Mouse (Mus musculus): Measurements from ENCODE around the gene Dab1. TPM values are rescaled to one million over a fixed set of nuclear protein-coding genes. Genes with fewer than 3 reads are reported as not detected.

The Dab1 gene
- polyA plus RNA-seq, 1 experiment from 2014 or later, result 22.8 TPM

GRCm38 (mm10) chr4:104062356-104062755, 443.2 kb downstream of the Dab1 start:
- no peak overlapping the region for H3K4me2 ChIP-seq (ENCODE audit: low read length)
- 94% methylated on average over 4 of the region's 4 CpGs for WGBS
- H3K4me1 ChIP-seq (replicated peaks; ENCODE audit: insufficient read depth, low read length), result peaks cover 10% of the 10 kb centered on the region; the same call in 1 of the 2 replicates
- no peak overlapping the region for H3K9ac ChIP-seq (ENCODE audit: low read depth, low read length)
- ATAC-seq (replicated peaks; ENCODE audit: low FRiP score, low read depth), result no peak
- no peak for TF ChIP-seq CTCF (IDR thresholded peaks at IDR 0.05; ENCODE audit: low read depth)
- no peak overlapping the region for H3K4me3 ChIP-seq (replicated peaks; ENCODE audit: low read depth, low read length)
- no peak for DNase-seq (ENCODE audit: low spot score)
- H3K9me3 ChIP-seq (replicated peaks; ENCODE audit: low read length), result no peaks in the 10 kb centered on the region
- H3K27me3 ChIP-seq (ENCODE audit: insufficient read depth, low read length), result no peaks in the 10 kb centered on the region
- H3K27ac ChIP-seq, result no peak overlapping the region
- H3K36me3 ChIP-seq (ENCODE audit: insufficient read depth, low read length), result no peaks in the 10 kb centered on the region

DNA sequence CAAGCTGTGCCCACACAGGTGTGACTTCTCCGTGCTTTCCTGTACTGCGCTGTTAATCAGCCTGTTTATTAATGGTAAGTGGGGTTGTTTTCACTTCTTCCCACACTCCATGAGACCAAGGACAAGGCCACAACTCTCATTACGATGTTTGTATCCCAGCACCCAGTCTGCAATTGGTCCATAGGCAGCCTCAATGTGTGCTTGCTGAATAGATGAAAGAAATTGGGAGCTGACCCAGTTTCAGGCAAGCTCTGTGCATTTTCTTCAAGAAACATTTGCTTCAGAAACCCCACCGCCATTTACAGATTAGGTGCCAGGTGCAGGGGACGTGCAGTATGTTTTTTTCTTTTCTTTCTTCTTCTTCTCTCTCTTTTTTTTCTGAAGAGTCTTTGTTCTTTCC, 447.7 kb downstream of the Dab1 start:
- ATAC-seq (replicated peaks; ENCODE audit: low FRiP score, low read depth) (no peak), DNase-seq (ENCODE audit: low spot score) (no peak)
- WGBS, result 62% methylated on average over 5 of the region's 5 CpGs
- Histone ChIP-seq H3K27me3 (ENCODE audit: insufficient read depth, low read length) (no peaks in the 10 kb centered on the region), H3K4me1 (replicated peaks; ENCODE audit: insufficient read depth, low read length) (peaks cover 10% of the 10 kb centered on the region; the same call in 1 of the 2 replicates), H3K27ac (no peak overlapping the region), H3K9ac (ENCODE audit: low read depth, low read length) (no peak overlapping the region), H3K9me3 (replicated peaks; ENCODE audit: low read length) (no peaks in the 10 kb centered on the region), H3K4me3 (replicated peaks; ENCODE audit: low read depth, low read length) (no peak overlapping the region), H3K36me3 (ENCODE audit: insufficient read depth, low read length) (no peaks in the 10 kb centered on the region), H3K4me2 (ENCODE audit: low read length) (no peak overlapping the region)
- no peak for TF ChIP-seq CTCF (IDR thresholded peaks at IDR 0.05; ENCODE audit: low read depth)

GRCm38 (mm10) chr4:104067748-104068147, 448.6 kb downstream of the Dab1 start:
- Histone ChIP-seq H3K4me3 (replicated peaks; ENCODE audit: low read depth, low read length) (no peak overlapping the region), H3K4me2 (ENCODE audit: low read length) (no peak overlapping the region), H3K4me1 (replicated peaks; ENCODE audit: insufficient read depth, low read length) (peaks cover 10% of the 10 kb centered on the region; the same call in 1 of the 2 replicates), H3K9ac (ENCODE audit: low read depth, low read length) (no peak overlapping the region), H3K27ac (peak overlapping the region; percentile 57), H3K27me3 (ENCODE audit: insufficient read depth, low read length) (no peaks in the 10 kb centered on the region), H3K9me3 (replicated peaks; ENCODE audit: low read length) (no peaks in the 10 kb centered on the region), H3K36me3 (ENCODE audit: insufficient read depth, low read length) (no peaks in the 10 kb centered on the region)
- DNase-seq (ENCODE audit: low spot score) (peak; percentile 91), ATAC-seq (replicated peaks; ENCODE audit: low FRiP score, low read depth) (peak; percentile 92)
- WGBS, result 27% methylated on average over 3 of the region's 3 CpGs
- no peak for TF ChIP-seq CTCF (IDR thresholded peaks at IDR 0.05; ENCODE audit: low read depth)

- Histone ChIP-seq H3K4me2 (ENCODE audit: low read length) (no peak overlapping the region), H3K9ac (ENCODE audit: low read depth, low read length) (no peak overlapping the region), H3K9me3 (replicated peaks; ENCODE audit: low read length) (no peaks in the 10 kb centered on the region), H3K27ac (no peak overlapping the region), H3K36me3 (ENCODE audit: insufficient read depth, low read length) (no peaks in the 10 kb centered on the region), H3K4me3 (replicated peaks; ENCODE audit: low read depth, low read length) (no peak overlapping the region), H3K27me3 (ENCODE audit: insufficient read depth, low read length) (no peaks in the 10 kb centered on the region), H3K4me1 (replicated peaks; ENCODE audit: insufficient read depth, low read length) (peaks cover 6% of the 10 kb centered on the region; the same call in 1 of the 2 replicates)
- ATAC-seq (replicated peaks; ENCODE audit: low FRiP score, low read depth), result no peak
- 72% methylated on average over 10 of the region's 10 CpGs for WGBS
- no peak for DNase-seq (ENCODE audit: low spot score)
- no peak for TF ChIP-seq CTCF (IDR thresholded peaks at IDR 0.05; ENCODE audit: low read depth)
Measured at GRCm38 (mm10) chr4:104071296-104071695, 452.1 kb downstream of the Dab1 start.

DNA sequence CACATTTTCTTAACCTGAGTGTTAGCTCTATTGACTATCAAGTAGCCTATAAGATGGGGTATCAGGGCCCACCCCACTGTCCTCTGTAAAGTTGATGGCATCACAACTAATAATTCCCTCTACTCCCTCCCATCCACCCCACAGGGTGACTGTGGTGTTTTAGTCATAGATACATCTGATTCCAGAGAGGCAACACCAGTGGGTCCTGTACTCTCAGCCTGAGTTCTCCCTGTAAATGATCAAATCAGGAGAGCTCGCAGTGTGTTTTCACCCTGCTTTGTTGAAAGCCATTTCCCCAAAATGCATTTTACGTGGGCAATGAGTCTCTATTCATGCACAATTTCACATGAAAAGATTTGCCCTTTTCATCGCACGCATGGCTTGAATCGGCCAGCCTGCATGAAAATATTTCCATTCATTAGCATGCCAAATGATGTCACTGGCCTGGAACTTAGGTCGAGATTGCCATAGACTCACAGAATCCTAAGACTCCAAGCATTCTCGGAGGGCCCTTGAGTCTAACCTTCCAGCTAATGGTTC, 454.8 kb downstream of the Dab1 start:
- H3K4me1 ChIP-seq (replicated peaks; ENCODE audit: insufficient read depth, low read length), result no peaks in the 10 kb centered on the region
- 62% methylated on average over 7 of the region's 7 CpGs for WGBS
- H3K36me3 ChIP-seq (ENCODE audit: insufficient read depth, low read length), result no peaks in the 10 kb centered on the region
- no peak for TF ChIP-seq CTCF (IDR thresholded peaks at IDR 0.05; ENCODE audit: low read depth)
- no peak overlapping the region for H3K4me2 ChIP-seq (ENCODE audit: low read length)
- H3K27me3 ChIP-seq (ENCODE audit: insufficient read depth, low read length), result no peaks in the 10 kb centered on the region
- no peak overlapping the region for H3K9ac ChIP-seq (ENCODE audit: low read depth, low read length)
- H3K4me3 ChIP-seq (replicated peaks; ENCODE audit: low read depth, low read length), result no peak overlapping the region
- ATAC-seq (replicated peaks; ENCODE audit: low FRiP score, low read depth) (no peak), DNase-seq (ENCODE audit: low spot score) (no peak)
- no peak overlapping the region for H3K27ac ChIP-seq
- no peaks in the 10 kb centered on the region for H3K9me3 ChIP-seq (replicated peaks; ENCODE audit: low read length)

- Histone ChIP-seq H3K27ac (no peak overlapping the region), H3K4me3 (replicated peaks; ENCODE audit: low read depth, low read length) (no peak overlapping the region), H3K4me1 (replicated peaks; ENCODE audit: insufficient read depth, low read length) (no peaks in the 10 kb centered on the region), H3K4me2 (ENCODE audit: low read length) (no peak overlapping the region), H3K9me3 (replicated peaks; ENCODE audit: low read length) (no peaks in the 10 kb centered on the region), H3K27me3 (ENCODE audit: insufficient read depth, low read length) (no peaks in the 10 kb centered on the region), H3K9ac (ENCODE audit: low read depth, low read length) (no peak overlapping the region), H3K36me3 (ENCODE audit: insufficient read depth, low read length) (no peaks in the 10 kb centered on the region)
- 88% methylated on average over 1 of the region's 1 CpGs for WGBS
- DNase-seq (ENCODE audit: low spot score), result no peak
- no peak for ATAC-seq (replicated peaks; ENCODE audit: low FRiP score, low read depth)
- TF ChIP-seq CTCF (IDR thresholded peaks at IDR 0.05; ENCODE audit: low read depth), result no peak
Measured at GRCm38 (mm10) chr4:104077771-104078170, 458.6 kb downstream of the Dab1 start.

DNA sequence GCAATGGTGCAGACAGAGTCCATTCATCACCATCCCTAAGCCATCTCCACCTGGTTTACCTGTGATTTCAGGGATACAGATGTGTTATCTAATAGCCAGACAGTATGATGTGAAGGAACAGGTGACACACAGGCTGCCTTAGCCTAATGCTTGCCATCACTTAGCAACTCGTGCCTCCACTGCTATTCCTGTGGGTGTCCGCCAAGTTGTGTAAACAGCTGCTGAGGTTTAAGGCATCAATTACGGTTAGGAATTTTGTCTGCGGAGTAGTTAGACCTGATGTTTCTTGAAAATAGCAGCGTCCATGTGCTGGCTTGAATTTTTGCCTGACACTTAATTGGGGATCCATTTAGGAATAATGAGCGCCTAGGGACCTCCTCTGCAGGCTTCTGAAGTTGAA, 487.1 kb downstream of the Dab1 start:
- H3K4me1 ChIP-seq (replicated peaks; ENCODE audit: insufficient read depth, low read length), result no peaks in the 10 kb centered on the region
- no peak overlapping the region for H3K4me2 ChIP-seq (ENCODE audit: low read length)
- peak; percentile 10 for DNase-seq (ENCODE audit: low spot score)
- 42% methylated on average over 6 of the region's 6 CpGs for WGBS
- H3K27ac ChIP-seq, result no peak overlapping the region
- H3K9ac ChIP-seq (ENCODE audit: low read depth, low read length), result no peak overlapping the region
- TF ChIP-seq CTCF (IDR thresholded peaks at IDR 0.05; ENCODE audit: low read depth), result no peak
- no peak for ATAC-seq (replicated peaks; ENCODE audit: low FRiP score, low read depth)
- no peak overlapping the region for H3K4me3 ChIP-seq (replicated peaks; ENCODE audit: low read depth, low read length)
- no peaks in the 10 kb centered on the region for H3K36me3 ChIP-seq (ENCODE audit: insufficient read depth, low read length)
- no peaks in the 10 kb centered on the region for H3K9me3 ChIP-seq (replicated peaks; ENCODE audit: low read length)
- H3K27me3 ChIP-seq (ENCODE audit: insufficient read depth, low read length), result no peaks in the 10 kb centered on the region

All from kidney, postnatal 0 days (tissue).